Mouse (Mus musculus): Measurements from ENCODE around the gene Plce1.

GRCm38 (mm10) chr19:38778805-38779204 lies 297.9 kb downstream of the Plce1 start:
- TF ChIP-seq CTCF (conservative IDR thresholded peaks at IDR 0.05; ENCODE audit: insufficient read depth, insufficient read length, low read depth, low read length) (no peak), POLR2A (IDR thresholded peaks at IDR 0.05; ENCODE audit: low read depth, low read length) (no peak)

Measured in kidney, adult 2 months (tissue).